In genomic region chr9:37432026-37432666, GRCm38 (mm10) we compare ENCODE assay signal across 9 mouse cellular contexts. TPM values are rescaled to one million over a fixed set of nuclear protein-coding genes. Genes with fewer than 3 reads are reported as not detected.
DNase-seq lines count a peak whose midpoint lies in the region; ATAC-seq lines count a peak whose summit lies in the region.
"Had no signal": no experiment of that assay in that cellular context is flagged by ENCODE, and none has a peak within 500 bp of the region (broad histone marks: within the 10 kb centered on the region; RNA-seq: fewer than 3 reads in every experiment).

No protein-coding gene starts in this region.

- ATAC-seq in heart, embryonic 15.5 days (replicated peaks; ENCODE audit: insufficient number of reproducible peaks, insufficient read depth, low FRiP score, low read depth): no peak
- ATAC-seq in stomach, embryonic 14.5 days (ENCODE audit: insufficient number of reproducible peaks, insufficient read depth, low FRiP score, low read depth): no peak

- H3K4me3 ChIP-seq in heart, embryonic 15.5 days: peak overlapping the region; percentile 41
- H3K4me3 ChIP-seq in stomach, embryonic 14.5 days (ENCODE audit: low read depth, low read length): no peak overlapping the region

- H3K9ac ChIP-seq in heart, embryonic 15.5 days: no peak overlapping the region
- no peak overlapping the region for H3K9ac ChIP-seq in stomach, embryonic 14.5 days (replicated peaks; ENCODE audit: low read depth, low read length)

- 2% methylated on average over 16 of the region's 17 CpGs for WGBS in heart, embryonic 15.5 days
- WGBS in stomach, embryonic 14.5 days: 2% methylated on average over 15 of the region's 17 CpGs

- peak overlapping the region; percentile 65; the same call in 1 of the 2 replicates for H3K4me2 ChIP-seq in heart, embryonic 15.5 days
- H3K4me2 ChIP-seq in stomach, embryonic 14.5 days (replicated peaks; ENCODE audit: low read depth, low read length): peak overlapping the region; percentile 35; the same call in 1 of the 2 replicates

- no peaks in the 10 kb centered on the region for H3K36me3 ChIP-seq in heart, embryonic 15.5 days
- H3K36me3 ChIP-seq in stomach, embryonic 14.5 days (ENCODE audit: control insufficient read depth, insufficient read depth, low read length): no peaks in the 10 kb centered on the region

- H3K27ac ChIP-seq in heart, embryonic 15.5 days: no peak overlapping the region
- no peak overlapping the region for H3K27ac ChIP-seq in stomach, embryonic 14.5 days (ENCODE audit: low read length)

- H3K9me3 ChIP-seq in heart, embryonic 15.5 days (replicated peaks): no peaks in the 10 kb centered on the region
- no peaks in the 10 kb centered on the region for H3K9me3 ChIP-seq in stomach, embryonic 14.5 days (ENCODE audit: control insufficient read depth, low read depth, low read length)

- H3K4me1 ChIP-seq in heart, embryonic 15.5 days (replicated peaks): peaks cover 21% of the 10 kb centered on the region
- H3K4me1 ChIP-seq in stomach, embryonic 14.5 days (ENCODE audit: control insufficient read depth, insufficient read depth, low read length): peaks cover 8% of the 10 kb centered on the region; the same call in 1 of the 2 replicates

- peaks cover 87% of the 10 kb centered on the region for H3K27me3 ChIP-seq in heart, embryonic 15.5 days
- peaks cover 65% of the 10 kb centered on the region for H3K27me3 ChIP-seq in stomach, embryonic 14.5 days (ENCODE audit: control insufficient read depth, insufficient read depth, low read length)

- peak; percentile 52 for DNase-seq in layer of hippocampus, adult 11-12 months (ENCODE audit: low spot score)
- no peak for DNase-seq in layer of hippocampus, adult 9-11 months
- peak; percentile 73 for DNase-seq in brain, adult 2 months (ENCODE audit: low read depth, low spot score)
- DNase-seq in kidney, postnatal 25 days: peak; percentile 89
- DNase-seq in lung, postnatal 25 days (ENCODE audit: low spot score): peak; percentile 38
- no peak for DNase-seq in natural killer cell, adult 2 months (ENCODE audit: low spot score in 2 of 2)

RNA-seq across cellular contexts. Expression of gene Robo3, which starts 0.9 kb away (rescaled TPM):
- polyA plus RNA-seq in heart, embryonic 15.5 days (2015; fragmentation: Nextera tagmentation; extraction: Ambion mirVana): 0.11 and 0.13 TPM in 2 replicates
- 0.06 TPM in 1 of 2 replicates, not detected in the other for polyA plus RNA-seq in stomach, embryonic 14.5 days (2014; fragmentation: Nextera tagmentation; extraction: Ambion mirVana)
- polyA plus RNA-seq: intestine, embryonic 14.5 days had no signal

RNA-seq across cellular contexts. Expression of gene Robo4, which starts 30.4 kb away (rescaled TPM):
- 9.2 and 10.8 TPM in 2 replicates for polyA plus RNA-seq in heart, embryonic 15.5 days (2015; fragmentation: Nextera tagmentation; extraction: Ambion mirVana)
- 8.9 and 12.0 TPM in 2 replicates for polyA plus RNA-seq in stomach, embryonic 14.5 days (2014; fragmentation: Nextera tagmentation; extraction: Ambion mirVana)

RNA-seq across cellular contexts. Expression of gene Msantd2, which starts 57.0 kb away (rescaled TPM):
- 9.5 and 14.8 TPM in 2 replicates for polyA plus RNA-seq in heart, embryonic 15.5 days (2015; fragmentation: Nextera tagmentation; extraction: Ambion mirVana)
- 33.2 and 38.9 TPM in 2 replicates for polyA plus RNA-seq in stomach, embryonic 14.5 days (2014; fragmentation: Nextera tagmentation; extraction: Ambion mirVana)

Comparison
In these comparisons a context has a peak if more than half of its experiments do, and no peak if none do; other contexts are left out.
1. DNase-seq: peak in layer of hippocampus, adult 11-12 months (single experiment), brain, adult 2 months (single experiment), kidney, postnatal 25 days (2 of 2) and lung, postnatal 25 days (single experiment); none in layer of hippocampus, adult 9-11 months (single experiment) and natural killer cell, adult 2 months (0 of 2).